Mouse (Mus musculus) liver, embryonic 13.5 days (tissue): ENCODE data around the gene Olfr620. TPM values are rescaled to one million over a fixed set of nuclear protein-coding genes. Genes with fewer than 3 reads are reported as not detected.

Experiments
- ATAC-seq: fragments of 200-750 bp; cut with Nextera tagmentation; 2 replicates; pipeline ENCODE4 v1.8.0; 2017; ENCODE audit warnings: low read depth, mild to moderate bottlenecking, moderate number of reproducible peaks, moderate library complexity
- DNase-seq: peaks from one replicate; pipeline ENCODE4 v3.0.0; 2022
- H3K27ac ChIP-seq: fragments of 300-500 bp; sonication (generic); 2 replicates; pipeline ENCODE4 v1.5.1; 2015; ENCODE audit warnings: moderate library complexity, mild to moderate bottlenecking, inconsistent platforms
- H3K27me3 ChIP-seq: fragments of 300-500 bp; sonication (generic); 2 replicates; pipeline ENCODE4 v1.6.1; 2015; ENCODE audit warnings: mild to moderate bottlenecking, inconsistent platforms
- H3K36me3 ChIP-seq: fragments of 300-500 bp; sonication (generic); 2 replicates; pipeline ENCODE4 v1.6.1; 2015; ENCODE audit warnings: mild to moderate bottlenecking, inconsistent platforms
- H3K4me1 ChIP-seq: fragments of 300-500 bp; sonication (generic); replicated peaks from 2 replicates; pipeline ENCODE4 v1.6.1; 2015; ENCODE audit warnings: inconsistent platforms
- H3K4me2 ChIP-seq: fragments of 300-500 bp; sonication (generic); 2 replicates; pipeline ENCODE4 v1.6.1; 2015; ENCODE audit warnings: inconsistent platforms, mild to moderate bottlenecking, moderate library complexity
- H3K4me3 ChIP-seq: fragments of 300-500 bp; sonication (generic); replicated peaks from 2 replicates; pipeline ENCODE4 v1.5.1; 2015; ENCODE audit warnings: mild to moderate bottlenecking, inconsistent platforms
- H3K9ac ChIP-seq: fragments of 300-500 bp; sonication (generic); 2 replicates; pipeline ENCODE4 v1.6.1; 2015; ENCODE audit warnings: mild to moderate bottlenecking, inconsistent platforms
- H3K9me3 ChIP-seq: fragments of 300-500 bp; sonication (generic); replicated peaks from 2 replicates; pipeline ENCODE4 v1.6.1; 2016; ENCODE audit warnings: inconsistent platforms
- WGBS: fragments of 180-500 bp; shearing (Covaris S2); methylation state at CpG from one replicate; pipeline ENCODE4 v1.1.7; 2015; ENCODE audit not compliant: insufficient replicate concordance; 5-methylcytosine and 5-hydroxymethylcytosine counted together
- polyA plus RNA-seq: library from polyadenylated mRNA; unstranded; fragments of >200 nt; fragmentation: Nextera tagmentation; extraction: Ambion mirVana; gene quantifications from 2 replicates; pipeline ENCODE4 v1.2.1, GENCODE M21; 2015

The Olfr620 gene
- polyA plus RNA-seq, result not detected in 2 replicates

- DNase-seq (no peak), ATAC-seq (no peak)
- Histone ChIP-seq H3K27me3 (no peaks in the 10 kb centered on the region), H3K4me3 (no peak within 1 kb of the TSS), H3K4me2 (no peak within 1 kb of the TSS), H3K9me3 (no peaks in the 10 kb centered on the region), H3K27ac (no peak within 1 kb of the TSS), H3K9ac (no peak within 1 kb of the TSS), H3K36me3 (no peaks in the 10 kb centered on the region), H3K4me1 (no peaks in the 10 kb centered on the region)
- WGBS, result 50% methylated on average over 2 of the region's 2 CpGs
Observed at GRCm38 (mm10) chr7:103612434-103612833, at the start of gene Olfr620. TSS of gene Olfr620 (minus strand) at chr7:103612534.

- no peak overlapping the region for H3K9ac ChIP-seq
- ATAC-seq (no peak), DNase-seq (no peak)
- H3K27ac ChIP-seq, result no peak overlapping the region
- H3K4me2 ChIP-seq, result no peak overlapping the region
- H3K4me3 ChIP-seq, result no peak overlapping the region
- H3K4me1 ChIP-seq, result no peaks in the 10 kb centered on the region
- H3K36me3 ChIP-seq, result no peaks in the 10 kb centered on the region
- 68% methylated on average over 4 of the region's 4 CpGs for WGBS
- no peaks in the 10 kb centered on the region for H3K9me3 ChIP-seq
- H3K27me3 ChIP-seq, result no peaks in the 10 kb centered on the region
Observed at GRCm38 (mm10) chr7:103644070-103644469, 31.7 kb upstream of the Olfr620 start.

- Histone ChIP-seq H3K27ac (no peak within 1 kb of the TSS), H3K36me3 (no peaks in the 10 kb centered on the region), H3K27me3 (no peaks in the 10 kb centered on the region), H3K9me3 (no peaks in the 10 kb centered on the region), H3K4me2 (no peak within 1 kb of the TSS), H3K4me1 (no peaks in the 10 kb centered on the region), H3K4me3 (no peak within 1 kb of the TSS), H3K9ac (no peak within 1 kb of the TSS)
- ATAC-seq (no peak), DNase-seq (no peak)
- WGBS, result 42% methylated on average over 1 of the region's 1 CpGs
Observed at GRCm38 (mm10) chr7:103642602-103643001, 30.3 kb upstream of the Olfr620 start, which contains the start of gene Olfr622. TSS of gene Olfr622 (minus strand) at chr7:103642702.

- Histone ChIP-seq H3K4me3 (no peak overlapping the region), H3K4me2 (no peak overlapping the region), H3K9me3 (no peaks in the 10 kb centered on the region), H3K9ac (no peak overlapping the region), H3K27me3 (no peaks in the 10 kb centered on the region), H3K4me1 (no peaks in the 10 kb centered on the region), H3K27ac (no peak overlapping the region), H3K36me3 (no peaks in the 10 kb centered on the region)
- ATAC-seq (peak; percentile 39; the same call in 1 of the 2 replicates), DNase-seq (no peak)
Observed at GRCm38 (mm10) chr7:103636795-103637194, 24.5 kb upstream of the Olfr620 start.

- Histone ChIP-seq H3K4me1 (no peaks in the 10 kb centered on the region), H3K36me3 (no peaks in the 10 kb centered on the region), H3K9me3 (no peaks in the 10 kb centered on the region), H3K4me2 (no peak overlapping the region), H3K27ac (no peak overlapping the region), H3K27me3 (no peaks in the 10 kb centered on the region), H3K4me3 (no peak overlapping the region), H3K9ac (no peak overlapping the region)
- ATAC-seq (no peak), DNase-seq (no peak)
- 28% methylated on average over 2 of the region's 2 CpGs for WGBS
Observed at GRCm38 (mm10) chr7:103607425-103607824, 4.9 kb downstream of the Olfr620 start.

GRCm38 (mm10) chr7:103600275-103600674, 12.1 kb downstream of the Olfr620 start, which contains the start of gene Olfr619:
TSS of gene Olfr619 (plus strand) at chr7:103600575.
- no peak for ATAC-seq

GRCm38 (mm10) chr7:103589803-103590202, 22.5 kb downstream of the Olfr620 start, which contains the start of gene Olfr618:
TSS of gene Olfr618 (plus strand) at chr7:103590103.
- DNase-seq (no peak), ATAC-seq (no peak)
- no peaks in the 10 kb centered on the region for H3K9me3 ChIP-seq
- H3K27ac ChIP-seq, result no peak within 1 kb of the TSS
- no peaks in the 10 kb centered on the region for H3K4me1 ChIP-seq
- no peaks in the 10 kb centered on the region for H3K36me3 ChIP-seq
- no peak within 1 kb of the TSS for H3K9ac ChIP-seq
- no peak within 1 kb of the TSS for H3K4me3 ChIP-seq
- H3K4me2 ChIP-seq, result no peak within 1 kb of the TSS
- no peaks in the 10 kb centered on the region for H3K27me3 ChIP-seq
- WGBS, result 42% methylated on average over 2 of the region's 2 CpGs

More at GRCm38 (mm10) chr7:103600275-103600674, 12.1 kb downstream of the Olfr620 start, which contains the start of gene Olfr619:
- Histone ChIP-seq H3K27me3 (no peaks in the 10 kb centered on the region), H3K9ac (no peak within 1 kb of the TSS), H3K4me2 (no peak within 1 kb of the TSS), H3K4me1 (no peaks in the 10 kb centered on the region), H3K4me3 (no peak within 1 kb of the TSS), H3K36me3 (no peaks in the 10 kb centered on the region), H3K9me3 (no peaks in the 10 kb centered on the region), H3K27ac (no peak within 1 kb of the TSS)
- DNase-seq, result no peak

GRCm38 (mm10) chr7:103572761-103573160, 39.6 kb downstream of the Olfr620 start, which contains the start of gene Olfr617:
TSS of gene Olfr617 (plus strand) at chr7:103573061.
- no peak for DNase-seq
- H3K4me3 ChIP-seq, result no peak within 1 kb of the TSS
- no peaks in the 10 kb centered on the region for H3K27me3 ChIP-seq
- H3K4me2 ChIP-seq, result no peak within 1 kb of the TSS
- H3K9ac ChIP-seq, result no peak within 1 kb of the TSS
- no peaks in the 10 kb centered on the region for H3K36me3 ChIP-seq
- H3K9me3 ChIP-seq, result no peaks in the 10 kb centered on the region
- no peak for ATAC-seq
- no peak within 1 kb of the TSS for H3K27ac ChIP-seq
- H3K4me1 ChIP-seq, result no peaks in the 10 kb centered on the region
- 64% methylated on average over 1 of the region's 1 CpGs for WGBS

GRCm38 (mm10) chr7:103569043-103569442, 43.3 kb downstream of the Olfr620 start, which contains the start of gene Olfr616:
TSS of gene Olfr616 (minus strand) at chr7:103569143.
- WGBS, result 44% methylated on average over 3 of the region's 3 CpGs
- Histone ChIP-seq H3K9ac (no peak within 1 kb of the TSS), H3K27ac (no peak within 1 kb of the TSS), H3K36me3 (no peaks in the 10 kb centered on the region), H3K4me2 (no peak within 1 kb of the TSS), H3K9me3 (no peaks in the 10 kb centered on the region), H3K27me3 (no peaks in the 10 kb centered on the region), H3K4me3 (no peak within 1 kb of the TSS), H3K4me1 (no peaks in the 10 kb centered on the region)
- DNase-seq (no peak), ATAC-seq (no peak)

GRCm38 (mm10) chr7:103555779-103556178, 56.6 kb downstream of the Olfr620 start, which contains the start of gene Olfr615:
TSS of gene Olfr615 (plus strand) at chr7:103556079.
- ATAC-seq, result no peak
- Histone ChIP-seq H3K4me3 (no peak within 1 kb of the TSS), H3K9me3 (no peaks in the 10 kb centered on the region), H3K4me1 (no peaks in the 10 kb centered on the region), H3K36me3 (no peaks in the 10 kb centered on the region), H3K27ac (no peak within 1 kb of the TSS), H3K9ac (no peak within 1 kb of the TSS), H3K4me2 (no peak within 1 kb of the TSS), H3K27me3 (no peaks in the 10 kb centered on the region)
- WGBS, result 43% methylated on average over 2 of the region's 2 CpGs
- DNase-seq, result no peak
